8 mouse cellular contexts compared by ENCODE assay signal in the genomic region with DNA sequence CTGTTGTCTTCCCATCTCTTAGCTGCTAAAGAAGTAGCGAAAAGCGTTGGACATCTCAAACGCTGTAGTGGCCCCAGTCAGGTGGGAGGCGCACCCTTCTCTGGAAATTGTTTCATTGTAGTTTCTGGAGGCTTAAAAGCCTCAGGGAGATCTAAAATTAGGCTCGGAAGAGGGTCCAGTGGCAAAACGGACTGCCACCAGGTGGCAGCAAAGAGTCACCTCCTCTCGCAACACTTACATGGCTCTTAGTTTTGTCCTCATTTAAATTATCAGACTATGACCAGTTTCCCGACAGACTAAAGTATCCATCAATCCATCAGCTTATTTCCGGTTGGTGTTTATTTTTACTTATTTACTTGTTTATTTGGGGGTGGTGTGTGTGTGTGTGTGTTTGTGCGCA.
A peak's percentile ranks its signal among the peaks of the same experiment; 100 is the strongest.
DNase-seq lines count a peak whose midpoint lies in the region; ATAC-seq and TF ChIP-seq lines count a peak whose summit lies in the region.

No protein-coding gene starts in this region.

- peak; percentile 32 for DNase-seq in CD4-positive, CD25-positive, alpha-beta regulatory T cell, adult 2 months (ENCODE audit: low read depth, low spot score)
- no peak for DNase-seq in Patski (ENCODE audit: low read depth, low spot score)
- DNase-seq in cerebellum, postnatal 10 days: peak; percentile 87 to 89
- DNase-seq in frontal cortex, postnatal 25 days (ENCODE audit: low spot score in 2 of 2): peak; percentile 66 to 67
- DNase-seq in layer of hippocampus, adult 8-10 months (ENCODE audit: low spot score in 2 of 2): peak; percentile 38 to 83
- DNase-seq in lung, postnatal 10 days: peak; percentile 58

- H3K4me1 ChIP-seq in small intestine, adult 2 months (ENCODE audit: control insufficient read depth, insufficient read depth, insufficient read length, low read length): no peaks in the 10 kb centered on the region

- CTCF ChIA-PET in Patski (lab: Charles Lee): interaction anchor here (0.7 to 1.1 kb wide), 2 partner anchors 10 to 14 kb away, joined by 3 read pairs; no protein-coding TSS in a partner anchor

- H3K36me3 ChIP-seq in small intestine, adult 2 months (ENCODE audit: control insufficient read depth, insufficient read depth, low read length): no peaks in the 10 kb centered on the region

- no peak for ATAC-seq in CD4-positive, CD25-positive, alpha-beta regulatory T cell, adult 4 months
- ATAC-seq in Patski: peak; percentile 67

- H3K4me3 ChIP-seq in small intestine, adult 2 months (ENCODE audit: low read depth, low read length): no peak overlapping the region

- POLR2A ChIA-PET in Patski (lab: Charles Lee): no interaction called here

- in situ Hi-C loops in Patski (cut with MboI; ENCODE audit: low pct_unique_long_range_greater_than_20kb): loop anchor here (10.0 kb wide), 1 partner anchor 265 kb away; no protein-coding TSS in a partner anchor

- H3K27me3 ChIP-seq in Patski: peaks cover 5% of the 10 kb centered on the region
- H3K27me3 ChIP-seq in small intestine, adult 2 months (ENCODE audit: control insufficient read depth, insufficient read depth, low read length): no peaks in the 10 kb centered on the region

- peak; percentile 88 for TF ChIP-seq CTCF in Patski (IDR thresholded peaks at IDR 0.05)
- TF ChIP-seq CTCF in small intestine, adult 2 months (IDR thresholded peaks at IDR 0.05; ENCODE audit: extremely low read depth, insufficient read length, insufficient replicate concordance, low read depth, low read length): peak; percentile 49; the same call in 1 of the 2 replicates

- H3K27ac ChIP-seq in small intestine, adult 2 months (ENCODE audit: insufficient read depth, low read depth, low read length): no peak overlapping the region

- TF ChIP-seq POLR2A in small intestine, adult 2 months (IDR thresholded peaks at IDR 0.05; ENCODE audit: low read depth, low read length): no peak

- WGBS in small intestine, adult 2 months: 34% methylated on average over 10 of the region's 10 CpGs
